Mouse (Mus musculus) MEL (cell line): Measurements from ENCODE around the gene Hist2h3b. TPM values are rescaled to one million over a fixed set of nuclear protein-coding genes. Genes with fewer than 3 reads are reported as not detected.

Experiments used
- DNase-seq: peaks from one replicate; pipeline ENCODE4 v3.0.0; 2011; ENCODE audit warnings: low read depth, low spot score
- H3K27ac ChIP-seq: 2 replicates; pipeline ENCODE4 v1.5.1; 2012; ENCODE audit warnings: low read depth, mild to moderate bottlenecking, control low read depth, low read length, moderate library complexity; ENCODE audit not compliant: control insufficient read depth
- H3K27me3 ChIP-seq, 2 experiments: fragments of 150-350 bp in 1 of 2; sonication (generic) in 1 of 2; 2 replicates each; pipeline ENCODE4 v1.6.1; 2012; ENCODE audit warnings: low read length in 2 of 2, mild to moderate bottlenecking in 2 of 2, improper control_type of control experiment in 1 of 2, moderate library complexity in 1 of 2; ENCODE audit not compliant: insufficient read depth in 2 of 2, control insufficient read depth in 1 of 2
- H3K36me3 ChIP-seq, 2 experiments: 2 replicates each; pipeline ENCODE4 v1.6.1; 2012 to 2014; ENCODE audit warnings: low read length in 2 of 2, improper control_type of control experiment in 1 of 2, inconsistent platforms in 1 of 2, mild to moderate bottlenecking in 1 of 2; ENCODE audit not compliant: insufficient read depth in 2 of 2, control insufficient read depth in 1 of 2
- H3K4me1 ChIP-seq, 2 experiments: fragments of 150-350 bp in 1 of 2; sonication (generic) in 1 of 2; 2 replicates each; pipeline ENCODE4 v1.6.1; 2012; ENCODE audit warnings: low read length in 2 of 2, improper control_type of control experiment in 1 of 2, mild to moderate bottlenecking in 1 of 2; ENCODE audit not compliant: insufficient read depth in 2 of 2, control insufficient read depth in 1 of 2
- H3K4me3 ChIP-seq, 2 experiments: fragments of 150-350 bp in 1 of 2; sonication (generic) in 1 of 2; 2 replicates each; pipeline ENCODE4 v1.5.1; 2012; ENCODE audit warnings: low read depth in 2 of 2, low read length in 2 of 2, mild to moderate bottlenecking in 2 of 2, moderate library complexity in 2 of 2, control low read depth in 1 of 2, improper control_type of control experiment in 1 of 2; ENCODE audit not compliant: control insufficient read depth in 1 of 2, insufficient read depth in 1 of 2
- H3K79me2 ChIP-seq: 2 replicates; pipeline ENCODE4 v1.6.1; 2012; ENCODE audit warnings: mild to moderate bottlenecking, low read length, moderate library complexity; ENCODE audit not compliant: control insufficient read depth, poor library complexity, insufficient read depth
- H3K9ac ChIP-seq: 2 replicates; pipeline ENCODE4 v1.6.1; 2012; ENCODE audit warnings: low read depth, mild to moderate bottlenecking, control low read depth, low read length, moderate library complexity; ENCODE audit not compliant: control insufficient read depth, poor library complexity, severe bottlenecking
- H3K9me3 ChIP-seq: fragments of 150-350 bp; sonication (generic); replicated peaks from 2 replicates; pipeline ENCODE4 v1.6.1; 2012; ENCODE audit warnings: mild to moderate bottlenecking, low read length, improper control_type of control experiment, moderate library complexity; ENCODE audit not compliant: insufficient read depth
- BHLHE40 ChIP-seq: IDR thresholded peaks from 2 replicates; pipeline ENCODE4 v1.6.1; 2012; ENCODE audit warnings: low read depth, mild to moderate bottlenecking, inconsistent platforms, low read length, improper control_type of control experiment, borderline replicate concordance
- CTCF ChIP-seq, 3 experiments: IDR thresholded peaks in 2 of 3; conservative IDR thresholded peaks in 1 of 3; 2 replicates each; pipeline ENCODE4 v1.5.1; 2011 to 2012; ENCODE audit warnings: low read length in 3 of 3, low read depth in 2 of 3, mild to moderate bottlenecking in 2 of 3, improper control_type of control experiment in 1 of 3, inconsistent platforms in 1 of 3, mixed read lengths in 1 of 3, moderate library complexity in 1 of 3; ENCODE audit not compliant: control insufficient read depth in 1 of 3, insufficient read depth in 1 of 3, poor library complexity in 1 of 3, severe bottlenecking in 1 of 3
- ETS1 ChIP-seq: IDR thresholded peaks from 2 replicates; pipeline ENCODE4 v1.6.1; 2012; ENCODE audit warnings: low read depth, mild to moderate bottlenecking, inconsistent platforms, low read length, improper control_type of control experiment, moderate library complexity
- GABPA ChIP-seq: IDR thresholded peaks from 2 replicates; pipeline ENCODE4 v1.6.1; 2012; ENCODE audit warnings: low read depth, mild to moderate bottlenecking, inconsistent platforms, low read length, improper control_type of control experiment, moderate library complexity
- GATA1 ChIP-seq: IDR thresholded peaks from 2 replicates; pipeline ENCODE4 v1.6.1; 2011; ENCODE audit warnings: low read depth, low read length, improper control_type of control experiment
- KAT2A ChIP-seq: conservative IDR thresholded peaks from 2 replicates; pipeline ENCODE4 v1.6.1; 2012; ENCODE audit warnings: low read depth, low read length, improper control_type of control experiment, inconsistent platforms
- MAFK ChIP-seq: IDR thresholded peaks from 2 replicates; pipeline ENCODE4 v1.6.1; 2011; ENCODE audit warnings: low read depth, mild to moderate bottlenecking, low read length, improper control_type of control experiment, borderline replicate concordance
- MAX ChIP-seq: IDR thresholded peaks from 2 replicates; pipeline ENCODE4 v1.6.1; 2011; ENCODE audit warnings: low read length, improper control_type of control experiment
- MEF2A ChIP-seq: IDR thresholded peaks from 2 replicates; pipeline ENCODE4 v1.6.1; 2014; ENCODE audit warnings: low read depth, mild to moderate bottlenecking, inconsistent platforms, low read length, improper control_type of control experiment; ENCODE audit not compliant: poor library complexity, insufficient replicate concordance, severe bottlenecking; ENCODE audit errors: extremely low read depth
- MYB ChIP-seq: IDR thresholded peaks from 2 replicates; pipeline ENCODE4 v1.6.1; 2011; ENCODE audit warnings: mild to moderate bottlenecking, low read depth, low read length, improper control_type of control experiment
- NELFE ChIP-seq: IDR thresholded peaks from 2 replicates; pipeline ENCODE4 v1.6.1; 2011; ENCODE audit warnings: low read depth, low read length, improper control_type of control experiment
- TCF12 ChIP-seq: IDR thresholded peaks from 2 replicates; pipeline ENCODE4 v1.6.1; 2014; ENCODE audit warnings: low read depth, mild to moderate bottlenecking, inconsistent platforms, low read length, improper control_type of control experiment, moderate library complexity
- UBTF ChIP-seq: IDR thresholded peaks from 2 replicates; pipeline ENCODE4 v1.6.1; 2012; ENCODE audit warnings: low read depth, mild to moderate bottlenecking, inconsistent platforms, low read length, improper control_type of control experiment, moderate library complexity, borderline replicate concordance; ENCODE audit not compliant: insufficient read depth
- ZKSCAN1 ChIP-seq: IDR thresholded peaks from 2 replicates; pipeline ENCODE4 v1.6.1; 2012; ENCODE audit warnings: low read depth, mild to moderate bottlenecking, inconsistent platforms, low read length, improper control_type of control experiment, moderate library complexity
- ZMIZ1 ChIP-seq: IDR thresholded peaks from 2 replicates; pipeline ENCODE4 v1.6.1; 2012; ENCODE audit warnings: low read depth, mild to moderate bottlenecking, inconsistent platforms, low read length, improper control_type of control experiment, moderate library complexity
- polyA plus RNA-seq, 2 experiments: library from polyadenylated mRNA; stranded (reverse) in 1 of 2; unstranded in 1 of 2; fragments of >175 nt in 1 of 2; fragments of >200 nt in 1 of 2; gene quantifications; 2 replicates each; pipeline versions ENCODE4 v1.2.1 to v1.2.4; 2012; ENCODE audit warnings: low replicate concordance in 2 of 2, low read depth in 1 of 2; ENCODE audit not compliant: insufficient read length in 2 of 2, insufficient read depth in 1 of 2, missing spikeins in 1 of 2
- total RNA-seq: library from RNA; depleted of rRNA; stranded (reverse); fragments of 300-350 nt; gene quantifications from 2 replicates; pipeline ENCODE4 v1.2.3, GENCODE M21; 2012

The Hist2h3b gene
- total and polyA plus RNA-seq, 3 experiments, result 71.7 to 3,962 TPM; not detected in 1

- H3K27ac ChIP-seq, result no peak overlapping the region
- no peaks in the 10 kb centered on the region for H3K79me2 ChIP-seq
- TF ChIP-seq NELFE (no peak), ZKSCAN1 (no peak), MAFK (peak; percentile 64; the same call in 1 of the 2 replicates)
- no peaks in the 10 kb centered on the region for H3K27me3 ChIP-seq
- no peak overlapping the region for H3K9ac ChIP-seq
- DNase-seq, result no peak
- peaks cover 0 to 6% of the 10 kb centered on the region in 2 experiments; a peak in 2 of 4 replicates for H3K36me3 ChIP-seq
- no peak overlapping the region for H3K4me3 ChIP-seq
- H3K9me3 ChIP-seq, result no peaks in the 10 kb centered on the region
- H3K4me1 ChIP-seq, result peaks cover 8 to 11% of the 10 kb centered on the region in 2 experiments
Observed at GRCm38 (mm10) chr3:96298360-96298759, 29.9 kb downstream of the Hist2h3b start.

DNA sequence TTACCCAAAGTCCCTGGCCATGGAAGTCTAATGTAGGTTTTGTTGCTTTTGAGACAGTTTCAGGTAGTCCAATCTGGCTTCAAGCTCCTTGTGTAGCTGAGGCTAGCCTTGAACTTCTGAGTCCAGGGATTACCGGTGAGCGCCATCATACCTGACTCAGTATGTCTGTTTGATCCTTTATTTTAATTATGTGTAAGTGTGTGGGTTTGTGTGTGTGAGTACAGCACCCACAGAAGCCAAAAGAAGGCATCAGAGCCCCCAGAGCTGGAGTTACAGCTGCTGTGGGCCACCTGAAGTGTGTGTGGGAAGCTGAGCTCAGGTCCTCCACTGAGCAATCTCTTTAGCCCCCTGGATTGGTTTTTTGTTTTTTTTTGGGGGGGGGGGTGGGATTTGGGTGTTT is 31.1 kb downstream of the Hist2h3b start:
- no peaks in the 10 kb centered on the region for H3K79me2 ChIP-seq
- TF ChIP-seq ZKSCAN1 (no peak), BHLHE40 (no peak), GATA1 (no peak), MAX (no peak), TCF12 (no peak), ETS1 (no peak), MAFK (no peak), MEF2A (no peak), KAT2A (no peak), CTCF (IDR thresholded peaks at IDR 0.05 in 2 of 3, conservative IDR thresholded peaks at IDR 0.05 in 1 of 3; ENCODE audit: control insufficient read depth in 1 of 3, insufficient read depth in 1 of 3, low read depth in 2 of 3, low read length in 3 of 3, poor library complexity in 1 of 3, severe bottlenecking in 1 of 3) (no peak), MYB (no peak), ZMIZ1 (no peak), UBTF (no peak), GABPA (no peak)
- TF ChIP-seq, all 39 proteins: peak for 0
- no peak for DNase-seq
- Histone ChIP-seq H3K4me1 (peaks cover 0 to 2% of the 10 kb centered on the region in 2 experiments; a peak in 1 of 4 replicates), H3K27me3 (no peaks in the 10 kb centered on the region), H3K4me3 (no peak overlapping the region), H3K9ac (no peak overlapping the region), H3K9me3 (no peaks in the 10 kb centered on the region), H3K36me3 (peaks cover 0 to 2% of the 10 kb centered on the region in 2 experiments; a peak in 2 of 4 replicates), H3K27ac (no peak overlapping the region)
